ENCODE assay signal across 8 mouse cellular contexts in genomic region chr19:5456922-5457745, GRCm38 (mm10). TPM values are rescaled to one million over a fixed set of nuclear protein-coding genes. Genes with fewer than 3 reads are reported as not detected.
DNase-seq lines count a peak whose midpoint lies in the region; ATAC-seq and TF ChIP-seq lines count a peak whose summit lies in the region.

No protein-coding gene starts in this region.

- peak overlapping the region; percentile 80 for H3K9ac ChIP-seq in heart, embryonic 15.5 days
- peak overlapping the region; percentile 67 for H3K9ac ChIP-seq in liver, embryonic 14.5 days (replicated peaks)
- peak overlapping the region; percentile 82 for H3K9ac ChIP-seq in neural tube, embryonic 11.5 days (ENCODE audit: low read length)
- H3K9ac ChIP-seq in stomach, postnatal 0 days (ENCODE audit: low read length) = peak overlapping the region; percentile 91

- peak overlapping the region; percentile 86 for H3K4me3 ChIP-seq in brown adipose tissue, adult 24 weeks (ENCODE audit: insufficient read depth, low read depth, low read length)
- peak overlapping the region; percentile 64 for H3K4me3 ChIP-seq in heart, embryonic 15.5 days
- H3K4me3 ChIP-seq in liver, embryonic 14.5 days (ENCODE audit: insufficient read depth in 1 of 2, low read depth in 2 of 2, low read length in 2 of 2) = peak overlapping the region; percentile 68 to 69
- H3K4me3 ChIP-seq in neural tube, embryonic 11.5 days (ENCODE audit: low read depth, low read length) = peak overlapping the region; percentile 76
- peak overlapping the region; percentile 82 for H3K4me3 ChIP-seq in stomach, postnatal 0 days (ENCODE audit: low read depth, low read length)

- H3K9me3 ChIP-seq in heart, embryonic 15.5 days (replicated peaks) = no peaks in the 10 kb centered on the region
- no peaks in the 10 kb centered on the region for H3K9me3 ChIP-seq in liver, embryonic 14.5 days (ENCODE audit: control insufficient read depth, low read length)
- no peaks in the 10 kb centered on the region for H3K9me3 ChIP-seq in neural tube, embryonic 11.5 days (ENCODE audit: control insufficient read depth, low read length)
- H3K9me3 ChIP-seq in stomach, postnatal 0 days (ENCODE audit: control insufficient read depth, low read length) = no peaks in the 10 kb centered on the region

- TF ChIP-seq EP300 in liver, embryonic 14.5 days (IDR thresholded peaks at IDR 0.05; ENCODE audit: low read depth) = no peak
- no peak for TF ChIP-seq EP300 in stomach, postnatal 0 days (optimal IDR thresholded peaks at IDR 0.05)

- WGBS in heart, embryonic 15.5 days = under 1% methylated on average over 70 of the region's 70 CpGs
- WGBS in liver, embryonic 14.5 days (ENCODE audit: insufficient replicate concordance) = under 1% methylated on average over 70 of the region's 70 CpGs
- WGBS in neural tube, embryonic 11.5 days = under 1% methylated on average over 70 of the region's 70 CpGs
- under 1% methylated on average over 69 of the region's 70 CpGs for WGBS in stomach, postnatal 0 days

- peak overlapping the region; percentile 96 for H3K27ac ChIP-seq in brown adipose tissue, adult 24 weeks (replicated peaks; ENCODE audit: low read depth, low read length)
- H3K27ac ChIP-seq in heart, embryonic 15.5 days = peak overlapping the region; percentile 88
- peak overlapping the region; percentile 15 for H3K27ac ChIP-seq in liver, embryonic 14.5 days
- H3K27ac ChIP-seq in neural tube, embryonic 11.5 days (ENCODE audit: low read depth, low read length) = peak overlapping the region; percentile 87
- peak overlapping the region; percentile 98 for H3K27ac ChIP-seq in stomach, postnatal 0 days (replicated peaks)

- H3K36me3 ChIP-seq in heart, embryonic 15.5 days = no peaks in the 10 kb centered on the region
- no peaks in the 10 kb centered on the region for H3K36me3 ChIP-seq in liver, embryonic 14.5 days (replicated peaks; ENCODE audit: control insufficient read depth, insufficient read depth, low read depth)
- H3K36me3 ChIP-seq in neural tube, embryonic 11.5 days (ENCODE audit: control insufficient read depth, insufficient read depth, low read length) = no peaks in the 10 kb centered on the region
- peaks cover 5% of the 10 kb centered on the region for H3K36me3 ChIP-seq in stomach, postnatal 0 days (ENCODE audit: control insufficient read depth, insufficient read depth, low read length)

- ATAC-seq in heart, embryonic 15.5 days (replicated peaks; ENCODE audit: insufficient number of reproducible peaks, insufficient read depth, low FRiP score, low read depth) = peak; percentile 89
- ATAC-seq in liver, embryonic 14.5 days (ENCODE audit: insufficient read depth) = peak; percentile 87
- ATAC-seq in neural tube, embryonic 11.5 days (ENCODE audit: insufficient read depth, low FRiP score, low TSS enrichment) = peak; percentile 86
- ATAC-seq in stomach, postnatal 0 days (ENCODE audit: low FRiP score, low TSS enrichment) = peak; percentile 86

- no peaks in the 10 kb centered on the region for H3K27me3 ChIP-seq in heart, embryonic 15.5 days
- no peaks in the 10 kb centered on the region for H3K27me3 ChIP-seq in liver, embryonic 14.5 days (ENCODE audit: control insufficient read depth, insufficient read depth, low read length)
- 0 out of 2 replicates have a peak, but pooled peaks cover 3% of the 10 kb centered on the region for H3K27me3 ChIP-seq in neural tube, embryonic 11.5 days (ENCODE audit: control insufficient read depth, insufficient read depth, low read length)
- no peaks in the 10 kb centered on the region for H3K27me3 ChIP-seq in stomach, postnatal 0 days (ENCODE audit: control insufficient read depth, insufficient read depth, low read length)

- peaks cover 2% of the 10 kb centered on the region for H3K4me1 ChIP-seq in brown adipose tissue, adult 24 weeks (ENCODE audit: control insufficient read depth, insufficient read depth, insufficient read length, low read length)
- H3K4me1 ChIP-seq in heart, embryonic 15.5 days (replicated peaks) = peaks cover 47% of the 10 kb centered on the region
- H3K4me1 ChIP-seq in liver, embryonic 14.5 days (replicated peaks; ENCODE audit: control insufficient read depth in 2 of 2, insufficient read depth in 2 of 2, low read length in 1 of 2) = peaks cover 19 to 22% of the 10 kb centered on the region in 2 experiments
- peaks cover 19% of the 10 kb centered on the region for H3K4me1 ChIP-seq in neural tube, embryonic 11.5 days (ENCODE audit: control insufficient read depth, insufficient read depth, low read length)
- H3K4me1 ChIP-seq in stomach, postnatal 0 days (replicated peaks; ENCODE audit: control insufficient read depth, insufficient read depth) = peaks cover 2% of the 10 kb centered on the region; the same call in 1 of the 2 replicates

- peak; percentile 5; the same call in 1 of the 2 replicates for TF ChIP-seq CTCF in liver, embryonic 14.5 days (IDR thresholded peaks at IDR 0.05; ENCODE audit: low read depth)
- peak; percentile 18; the same call in 1 of the 2 replicates for TF ChIP-seq CTCF in stomach, postnatal 0 days (IDR thresholded peaks at IDR 0.05; ENCODE audit: low read depth)

- peak; percentile 94 for DNase-seq in CD4-positive, CD25-positive, alpha-beta regulatory T cell, adult 2 months (ENCODE audit: low read depth, low spot score)
- peak; percentile 70 for DNase-seq in fibroblast of lung, adult 2 months (ENCODE audit: low read depth)
- DNase-seq in kidney, postnatal 25 days = peak; percentile 98
- DNase-seq in liver, embryonic 14.5 days (ENCODE audit: low read depth in 3 of 3, low spot score in 3 of 3) = peak; percentile 80 to 83 (median 80)
- DNase-seq in neural tube, embryonic 11.5 days (ENCODE audit: low spot score) = peak; percentile 94
- DNase-seq in stomach, postnatal 0 days (ENCODE audit: low spot score) = peak; percentile 94

- H3K4me2 ChIP-seq in heart, embryonic 15.5 days = peak overlapping the region; percentile 94
- peak overlapping the region; percentile 77 for H3K4me2 ChIP-seq in liver, embryonic 14.5 days (ENCODE audit: low read depth)
- H3K4me2 ChIP-seq in neural tube, embryonic 11.5 days (ENCODE audit: low read depth) = peak overlapping the region; percentile 100
- H3K4me2 ChIP-seq in stomach, postnatal 0 days (replicated peaks; ENCODE audit: low read depth) = peak overlapping the region; percentile 91

RNA-seq across cellular contexts. Expression of gene Ccdc85b, which starts 0.6 kb away (rescaled TPM):
- 2.2 and 6.5 TPM in 2 replicates for polyA plus RNA-seq in brown adipose tissue, adult 24 weeks (2012; ENCODE audit: insufficient read depth, insufficient read length, missing spikeins)
- 9.0 and 9.9 TPM in 2 replicates for polyA plus RNA-seq in heart, embryonic 15.5 days (2015; fragmentation: Nextera tagmentation; extraction: Ambion mirVana)
- polyA plus RNA-seq in liver, embryonic 14.5 days (2012; rRNA removed) = 1.00 and 1.4 TPM in 2 replicates
- 1.0 and 1.2 TPM in 2 replicates for polyA plus RNA-seq in liver, embryonic 14.5 days (2014; fragmentation: Nextera tagmentation; extraction: Ambion mirVana)
- 7.9 and 8.3 TPM in 2 replicates for polyA plus RNA-seq in neural tube, embryonic 11.5 days (2014; fragmentation: Nextera tagmentation; extraction: Ambion mirVana)
- 11.6 and 12.5 TPM in 2 replicates for polyA plus RNA-seq in stomach, postnatal 0 days (2015; fragmentation: Nextera tagmentation; extraction: Ambion mirVana)

RNA-seq across cellular contexts. Expression of gene Fibp, which starts 3.3 kb away (rescaled TPM):
- 34.8 and 44.0 TPM in 2 replicates for polyA plus RNA-seq in brown adipose tissue, adult 24 weeks (2012; ENCODE audit: insufficient read depth, insufficient read length, missing spikeins)
- polyA plus RNA-seq in heart, embryonic 15.5 days (2015; fragmentation: Nextera tagmentation; extraction: Ambion mirVana) = 97.9 and 106 TPM in 2 replicates
- 19.1 and 22.9 TPM in 2 replicates for polyA plus RNA-seq in liver, embryonic 14.5 days (2012; rRNA removed)
- 20.8 and 30.6 TPM in 2 replicates for polyA plus RNA-seq in liver, embryonic 14.5 days (2014; fragmentation: Nextera tagmentation; extraction: Ambion mirVana)
- polyA plus RNA-seq in neural tube, embryonic 11.5 days (2014; fragmentation: Nextera tagmentation; extraction: Ambion mirVana) = 110 and 119 TPM in 2 replicates
- 103 and 111 TPM in 2 replicates for polyA plus RNA-seq in stomach, postnatal 0 days (2015; fragmentation: Nextera tagmentation; extraction: Ambion mirVana)

RNA-seq across cellular contexts. Expression of gene Fosl1, which starts 9.8 kb away (rescaled TPM):
- not detected in 2 replicates for polyA plus RNA-seq in brown adipose tissue, adult 24 weeks (2012; ENCODE audit: insufficient read depth, insufficient read length, missing spikeins)
- not detected in 2 replicates for polyA plus RNA-seq in heart, embryonic 15.5 days (2015; fragmentation: Nextera tagmentation; extraction: Ambion mirVana)
- polyA plus RNA-seq in liver, embryonic 14.5 days (2012; rRNA removed) = 0.02 TPM in 1 of 2 replicates, not detected in the other
- not detected in 2 replicates for polyA plus RNA-seq in liver, embryonic 14.5 days (2014; fragmentation: Nextera tagmentation; extraction: Ambion mirVana)
- not detected in 2 replicates for polyA plus RNA-seq in neural tube, embryonic 11.5 days (2014; fragmentation: Nextera tagmentation; extraction: Ambion mirVana)
- polyA plus RNA-seq in stomach, postnatal 0 days (2015; fragmentation: Nextera tagmentation; extraction: Ambion mirVana) = 0.16 and 0.33 TPM in 2 replicates

RNA-seq across cellular contexts. Expression of gene Ctsw, which starts 11.2 kb away (rescaled TPM):
- polyA plus RNA-seq in brown adipose tissue, adult 24 weeks (2012; ENCODE audit: insufficient read depth, insufficient read length, missing spikeins) = not detected in 2 replicates
- polyA plus RNA-seq in heart, embryonic 15.5 days (2015; fragmentation: Nextera tagmentation; extraction: Ambion mirVana) = 1.4 and 3.5 TPM in 2 replicates
- polyA plus RNA-seq in liver, embryonic 14.5 days (2012; rRNA removed) = 0.27 and 0.37 TPM in 2 replicates
- polyA plus RNA-seq in liver, embryonic 14.5 days (2014; fragmentation: Nextera tagmentation; extraction: Ambion mirVana) = 0.21 and 0.25 TPM in 2 replicates
- 1.7 and 3.6 TPM in 2 replicates for polyA plus RNA-seq in neural tube, embryonic 11.5 days (2014; fragmentation: Nextera tagmentation; extraction: Ambion mirVana)
- polyA plus RNA-seq in stomach, postnatal 0 days (2015; fragmentation: Nextera tagmentation; extraction: Ambion mirVana) = 0.29 and 0.50 TPM in 2 replicates

RNA-seq across cellular contexts. Expression of gene Efemp2, which starts 16.6 kb away (rescaled TPM):
- 10.1 and 16.1 TPM in 2 replicates for polyA plus RNA-seq in brown adipose tissue, adult 24 weeks (2012; ENCODE audit: insufficient read depth, insufficient read length, missing spikeins)
- polyA plus RNA-seq in heart, embryonic 15.5 days (2015; fragmentation: Nextera tagmentation; extraction: Ambion mirVana) = 65.6 and 95.4 TPM in 2 replicates
- polyA plus RNA-seq in liver, embryonic 14.5 days (2012; rRNA removed) = 11.4 and 17.5 TPM in 2 replicates
- 11.4 and 11.6 TPM in 2 replicates for polyA plus RNA-seq in liver, embryonic 14.5 days (2014; fragmentation: Nextera tagmentation; extraction: Ambion mirVana)
- polyA plus RNA-seq in neural tube, embryonic 11.5 days (2014; fragmentation: Nextera tagmentation; extraction: Ambion mirVana) = 55.5 and 55.6 TPM in 2 replicates
- polyA plus RNA-seq in stomach, postnatal 0 days (2015; fragmentation: Nextera tagmentation; extraction: Ambion mirVana) = 59.7 and 67.0 TPM in 2 replicates

Comparison
In these comparisons a context has a peak if more than half of its experiments do, and no peak if none do; other contexts are left out.
1. Peak in every context shown above with its lines: DNase-seq, ATAC-seq, H3K4me3 ChIP-seq and H3K27ac ChIP-seq.
2. H3K27ac ChIP-seq: peak in every context shown above with its lines; median percentile 98 in stomach, postnatal 0 days; 96 in brown adipose tissue, adult 24 weeks; 88 in heart, embryonic 15.5 days; 87 in neural tube, embryonic 11.5 days; 15 in liver, embryonic 14.5 days.